Mouse (Mus musculus): ENCODE results near the gene Il31. TPM values are rescaled to one million over a fixed set of nuclear protein-coding genes. Genes with fewer than 3 reads are reported as not detected.
A peak's percentile ranks its signal among the peaks of the same experiment; 100 is the strongest.

Gene Il31
- polyA plus RNA-seq, 1 experiment from 2014 or later = not detected

- Histone ChIP-seq H3K27me3 (ENCODE audit: poor library complexity, severe bottlenecking) (no peaks in the 10 kb centered on the region), H3K4me3 (no peak overlapping the region), H3K4me1 (no peaks in the 10 kb centered on the region), H3K36me3 (replicated peaks) (peaks cover 13% of the 10 kb centered on the region), H3K9me3 (no peaks in the 10 kb centered on the region), H3K27ac (no peak overlapping the region)
- WGBS = 62% methylated on average over 5 of the region's 5 CpGs
- DNase-seq (ENCODE audit: extremely low spot score, low spot score) = no peak
These were observed 27.9 kb downstream of the Il31 start for GRCm38 (mm10) chr5:123461420-123461819.

DNA sequence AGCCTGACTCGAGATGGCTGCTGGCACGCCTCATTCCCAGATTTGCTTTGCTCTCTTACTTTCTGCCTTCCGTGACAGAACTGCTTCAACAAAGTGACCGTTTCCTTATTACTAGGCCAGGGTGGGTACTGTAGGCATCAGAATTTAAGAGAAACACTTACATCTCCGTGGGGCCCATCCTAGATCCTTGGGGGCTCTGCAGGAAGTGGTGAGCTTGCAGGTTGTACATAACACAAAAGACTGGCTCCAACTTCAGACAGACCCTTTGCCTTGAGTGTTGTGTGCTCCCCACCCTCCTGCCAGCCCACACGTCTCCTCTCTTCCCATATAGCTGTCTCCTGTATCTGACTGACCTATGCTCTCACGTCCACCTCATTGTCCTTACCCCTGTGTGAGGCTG, 37.4 kb downstream of the Il31 start:
- WGBS = 93% methylated on average over 7 of the region's 7 CpGs
- DNase-seq (ENCODE audit: extremely low spot score, low spot score) = no peak
- Histone ChIP-seq H3K27ac (no peak overlapping the region), H3K4me3 (no peak overlapping the region), H3K27me3 (ENCODE audit: poor library complexity, severe bottlenecking) (no peaks in the 10 kb centered on the region), H3K9me3 (no peaks in the 10 kb centered on the region), H3K4me1 (no peaks in the 10 kb centered on the region), H3K36me3 (replicated peaks) (peaks cover 94% of the 10 kb centered on the region)

DNA sequence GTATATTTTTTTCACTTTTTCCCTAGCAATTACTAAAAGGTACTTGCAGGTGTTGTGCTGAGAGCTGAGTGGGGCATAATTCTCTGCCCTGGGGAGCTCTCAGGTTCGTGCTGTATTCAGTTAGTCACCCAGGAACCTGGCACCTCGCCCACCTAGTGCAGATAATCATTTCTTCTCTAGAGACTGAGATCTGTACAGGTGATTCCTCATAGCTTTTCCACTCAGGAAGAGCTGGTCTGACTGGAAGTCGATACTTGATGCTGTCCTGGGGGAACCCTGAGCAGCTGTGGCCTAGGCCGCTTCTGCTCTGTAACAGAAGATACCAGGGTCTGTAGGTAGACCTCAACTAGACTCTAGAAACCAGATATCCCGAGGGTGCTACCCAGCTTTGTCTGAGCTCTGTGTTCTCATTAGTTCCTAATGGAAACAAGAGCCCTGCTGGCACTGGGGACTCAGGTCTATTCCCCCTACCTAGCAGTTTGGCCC, 44.4 kb downstream of the Il31 start:
- H3K9me3 ChIP-seq = no peaks in the 10 kb centered on the region
- peaks cover 86% of the 10 kb centered on the region for H3K36me3 ChIP-seq (replicated peaks)
- H3K27me3 ChIP-seq (ENCODE audit: poor library complexity, severe bottlenecking) = no peaks in the 10 kb centered on the region
- H3K4me3 ChIP-seq = no peak overlapping the region
- 92% methylated on average over 5 of the region's 5 CpGs for WGBS
- no peak for DNase-seq (ENCODE audit: extremely low spot score, low spot score)
- no peak overlapping the region for H3K27ac ChIP-seq
- no peaks in the 10 kb centered on the region for H3K4me1 ChIP-seq

DNA sequence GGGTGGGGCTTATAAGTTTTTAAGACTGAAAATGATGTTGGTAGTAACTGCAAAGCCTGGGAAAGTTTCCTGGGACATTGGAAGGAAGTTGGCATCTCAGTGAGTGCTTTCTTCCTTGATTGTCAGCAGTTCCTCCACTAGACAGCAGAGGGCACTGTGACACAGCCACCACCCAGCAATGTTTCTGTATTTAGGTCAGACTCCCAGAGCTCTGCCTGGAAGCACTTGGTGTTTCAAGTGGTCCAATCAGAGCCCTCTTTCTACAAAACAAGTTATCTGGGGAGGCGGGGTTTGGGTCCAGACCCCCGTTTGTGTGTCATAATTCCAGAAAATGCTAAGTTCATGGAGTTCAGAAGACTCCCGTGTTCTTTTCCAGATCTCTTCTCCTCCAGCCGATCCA, 45.2 kb downstream of the Il31 start:
- Histone ChIP-seq H3K9me3 (no peaks in the 10 kb centered on the region), H3K4me1 (no peaks in the 10 kb centered on the region), H3K27me3 (ENCODE audit: poor library complexity, severe bottlenecking) (no peaks in the 10 kb centered on the region), H3K36me3 (replicated peaks) (peaks cover 78% of the 10 kb centered on the region), H3K4me3 (no peak overlapping the region), H3K27ac (no peak overlapping the region)
- WGBS = 50% methylated on average over 4 of the region's 4 CpGs
- DNase-seq (ENCODE audit: extremely low spot score, low spot score) = peak; percentile 70

DNA sequence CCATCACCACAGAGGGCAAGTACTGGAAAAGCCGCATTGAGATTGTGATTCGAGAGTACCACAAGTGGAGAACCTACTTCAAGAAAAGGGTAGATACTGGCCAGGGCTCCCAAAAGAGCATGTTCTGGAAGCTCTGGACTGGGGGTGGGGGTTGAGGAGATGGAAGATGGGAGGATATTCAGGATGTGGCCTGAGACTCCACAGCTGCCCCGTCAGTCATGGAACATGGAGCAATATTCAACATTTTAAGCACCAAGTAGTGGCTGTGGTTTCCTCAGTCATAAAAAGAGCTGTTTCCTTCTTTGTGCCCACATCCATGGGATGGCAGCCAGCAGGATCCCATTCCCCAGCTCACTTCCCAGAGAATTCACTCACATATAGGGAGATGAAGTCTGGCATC, 47.0 kb downstream of the Il31 start:
- no peaks in the 10 kb centered on the region for H3K9me3 ChIP-seq
- no peak overlapping the region for H3K4me3 ChIP-seq
- 90% methylated on average over 3 of the region's 3 CpGs for WGBS
- H3K27ac ChIP-seq = no peak overlapping the region
- H3K27me3 ChIP-seq (ENCODE audit: poor library complexity, severe bottlenecking) = no peaks in the 10 kb centered on the region
- no peaks in the 10 kb centered on the region for H3K4me1 ChIP-seq
- peaks cover 62% of the 10 kb centered on the region for H3K36me3 ChIP-seq (replicated peaks)
- no peak for DNase-seq (ENCODE audit: extremely low spot score, low spot score)

- DNase-seq (ENCODE audit: extremely low spot score, low spot score) = no peak
- Histone ChIP-seq H3K9me3 (no peaks in the 10 kb centered on the region), H3K27me3 (ENCODE audit: poor library complexity, severe bottlenecking) (no peaks in the 10 kb centered on the region), H3K4me3 (no peak overlapping the region), H3K4me1 (peaks cover 10% of the 10 kb centered on the region), H3K36me3 (replicated peaks) (peaks cover 47% of the 10 kb centered on the region), H3K27ac (no peak overlapping the region)
- 74% methylated on average over 4 of the region's 4 CpGs for WGBS
These were observed 48.6 kb downstream of the Il31 start for GRCm38 (mm10) chr5:123440664-123441063.

DNA sequence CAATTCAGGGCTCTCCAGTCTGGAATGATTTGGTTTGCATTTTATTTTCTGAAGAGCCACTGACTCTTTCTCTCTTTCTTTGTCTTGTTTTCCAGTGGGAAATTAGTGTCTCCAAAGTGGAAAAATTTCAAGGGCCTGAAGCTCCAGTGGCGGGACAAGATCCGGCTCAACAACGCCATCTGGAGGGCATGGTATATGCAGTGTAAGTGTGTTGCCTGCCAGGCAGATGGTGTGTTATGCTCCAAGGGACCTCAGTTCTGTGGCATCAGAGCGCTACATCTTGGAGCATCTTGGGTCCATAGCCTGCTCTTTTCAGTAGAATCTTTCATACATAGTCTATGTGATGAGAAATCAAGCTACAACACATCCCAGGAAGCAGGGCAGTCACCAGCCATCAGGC, 49.3 kb downstream of the Il31 start:
- Histone ChIP-seq H3K4me1 (peaks cover 11% of the 10 kb centered on the region), H3K9me3 (no peaks in the 10 kb centered on the region), H3K27me3 (ENCODE audit: poor library complexity, severe bottlenecking) (no peaks in the 10 kb centered on the region), H3K27ac (no peak overlapping the region), H3K36me3 (replicated peaks) (peaks cover 40% of the 10 kb centered on the region), H3K4me3 (no peak overlapping the region)
- 86% methylated on average over 4 of the region's 4 CpGs for WGBS
- DNase-seq (ENCODE audit: extremely low spot score, low spot score) = no peak

DNA sequence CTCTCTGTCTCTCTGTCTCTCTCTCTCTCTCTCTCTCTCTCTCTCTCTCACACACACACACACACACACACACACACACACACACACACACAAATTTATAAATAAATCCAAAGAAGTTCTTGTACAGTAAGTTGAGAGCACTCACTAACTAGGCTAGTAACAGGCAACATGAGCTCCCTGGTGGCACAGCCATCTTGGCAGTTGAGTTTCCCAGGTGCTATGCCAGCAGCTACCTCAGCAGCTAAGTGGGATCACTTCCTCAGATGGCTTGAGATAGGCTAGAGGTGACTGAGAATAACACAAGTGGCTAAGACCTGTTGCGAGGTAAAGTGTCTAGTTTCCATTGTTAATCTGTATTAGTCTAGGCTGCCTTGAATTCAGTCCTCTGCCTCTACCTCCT, 50.0 kb downstream of the Il31 start:
- DNase-seq (ENCODE audit: extremely low spot score, low spot score) = no peak
- H3K9me3 ChIP-seq = no peaks in the 10 kb centered on the region
- H3K4me1 ChIP-seq = peaks cover 11% of the 10 kb centered on the region
- peaks cover 35% of the 10 kb centered on the region for H3K36me3 ChIP-seq (replicated peaks)
- H3K27ac ChIP-seq = no peak overlapping the region
- H3K4me3 ChIP-seq = no peak overlapping the region
- 82% methylated on average over 1 of the region's 1 CpGs for WGBS
- H3K27me3 ChIP-seq (ENCODE audit: poor library complexity, severe bottlenecking) = no peaks in the 10 kb centered on the region

DNA sequence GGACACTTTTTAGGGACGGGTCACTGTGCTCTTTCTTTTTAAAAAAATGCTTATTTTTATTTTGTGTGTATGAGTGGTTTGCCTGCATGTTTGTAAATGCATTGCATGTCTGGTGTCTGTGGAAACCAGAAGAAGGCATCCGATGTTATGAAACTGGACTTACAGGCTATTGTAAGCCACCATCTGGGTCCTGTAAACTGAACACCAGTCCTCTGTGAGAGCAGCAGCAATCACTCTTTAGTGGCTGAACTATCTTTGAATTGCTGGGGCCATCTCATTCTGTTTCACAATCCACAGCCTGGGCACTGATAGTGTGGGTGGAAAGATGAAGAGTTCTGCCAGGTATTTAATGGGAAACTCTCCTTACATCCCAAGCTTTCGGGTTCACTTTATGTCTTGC, 50.9 kb downstream of the Il31 start:
- no peak overlapping the region for H3K4me3 ChIP-seq
- H3K27me3 ChIP-seq (ENCODE audit: poor library complexity, severe bottlenecking) = no peaks in the 10 kb centered on the region
- no peak overlapping the region for H3K27ac ChIP-seq
- H3K36me3 ChIP-seq (replicated peaks) = peaks cover 29% of the 10 kb centered on the region
- H3K9me3 ChIP-seq = no peaks in the 10 kb centered on the region
- peaks cover 11% of the 10 kb centered on the region for H3K4me1 ChIP-seq
- DNase-seq (ENCODE audit: extremely low spot score, low spot score) = no peak
- 88% methylated on average over 3 of the region's 3 CpGs for WGBS

GRCm38 (mm10) chr5:123436780-123437175, 52.5 kb downstream of the Il31 start:
- Histone ChIP-seq H3K36me3 (replicated peaks) (peaks cover 13% of the 10 kb centered on the region), H3K27me3 (ENCODE audit: poor library complexity, severe bottlenecking) (no peaks in the 10 kb centered on the region), H3K4me1 (peaks cover 11% of the 10 kb centered on the region), H3K27ac (no peak overlapping the region), H3K4me3 (no peak overlapping the region), H3K9me3 (no peaks in the 10 kb centered on the region)
- WGBS = 54% methylated on average over 4 of the region's 4 CpGs
- DNase-seq (ENCODE audit: extremely low spot score, low spot score) = no peak

GRCm38 (mm10) chr5:123436071-123436779, 53.1 kb downstream of the Il31 start:
- DNase-seq (ENCODE audit: extremely low spot score, low spot score) = no peak

GRCm38 (mm10) chr5:123432305-123432874, 56.9 kb downstream of the Il31 start:
- Histone ChIP-seq H3K36me3 (replicated peaks) (peaks cover 4% of the 10 kb centered on the region), H3K27ac (no peak overlapping the region), H3K4me3 (no peak overlapping the region), H3K4me1 (peaks cover 11% of the 10 kb centered on the region), H3K27me3 (ENCODE audit: poor library complexity, severe bottlenecking) (no peaks in the 10 kb centered on the region), H3K9me3 (no peaks in the 10 kb centered on the region)
- DNase-seq (ENCODE audit: extremely low spot score, low spot score) = no peak
- WGBS = 92% methylated on average over 3 of the region's 3 CpGs

More at GRCm38 (mm10) chr5:123436071-123436779, 53.1 kb downstream of the Il31 start:
- 68% methylated on average over 8 of the region's 8 CpGs for WGBS
- peaks cover 10% of the 10 kb centered on the region for H3K36me3 ChIP-seq (replicated peaks)
- no peak overlapping the region for H3K4me3 ChIP-seq
- peaks cover 11% of the 10 kb centered on the region for H3K4me1 ChIP-seq
- no peaks in the 10 kb centered on the region for H3K27me3 ChIP-seq (ENCODE audit: poor library complexity, severe bottlenecking)
- H3K27ac ChIP-seq = no peak overlapping the region
- H3K9me3 ChIP-seq = no peaks in the 10 kb centered on the region

DNA sequence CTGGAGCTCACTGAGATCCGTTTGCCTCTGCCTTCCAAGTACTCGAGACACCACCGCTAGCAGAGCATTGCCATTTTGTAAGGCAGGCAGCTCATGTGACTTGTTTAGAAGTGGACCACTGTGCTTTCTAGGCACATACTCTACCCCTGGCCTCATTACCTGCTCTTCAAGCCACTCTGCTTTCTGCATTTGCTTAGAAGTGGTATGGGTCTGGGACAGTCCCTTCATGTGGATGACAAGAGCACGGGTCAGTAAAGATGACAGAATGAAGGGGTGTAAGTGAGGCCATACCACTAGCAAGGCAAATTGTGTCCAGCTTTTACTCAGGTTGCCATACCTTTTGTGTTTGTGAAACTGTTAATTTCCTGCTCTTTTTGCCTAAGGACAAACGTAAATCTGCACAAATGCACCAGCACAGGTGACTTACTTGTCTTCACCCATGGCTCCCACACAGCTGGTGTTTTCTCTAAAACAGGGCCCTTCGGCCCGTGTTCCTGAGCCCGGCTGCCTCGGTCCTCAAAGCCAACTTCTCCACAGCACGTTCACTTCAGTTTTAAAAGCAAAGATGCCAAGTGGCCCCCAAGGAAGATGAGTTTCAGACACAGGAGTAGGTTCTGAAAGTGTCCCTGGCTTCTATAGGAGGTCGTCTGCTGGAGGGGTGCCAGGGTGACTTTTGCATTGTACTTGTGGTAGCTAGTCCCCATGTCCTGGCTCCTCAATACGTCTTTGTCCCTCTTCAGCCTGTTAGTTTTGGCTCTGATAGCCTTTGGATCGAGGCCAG, 57.6 kb downstream of the Il31 start:
- no peak overlapping the region for H3K4me3 ChIP-seq
- DNase-seq (ENCODE audit: extremely low spot score, low spot score) = no peak
- H3K27me3 ChIP-seq (ENCODE audit: poor library complexity, severe bottlenecking) = no peaks in the 10 kb centered on the region
- peaks cover 11% of the 10 kb centered on the region for H3K4me1 ChIP-seq
- H3K36me3 ChIP-seq (replicated peaks) = peaks cover 11% of the 10 kb centered on the region
- peaks cover 5% of the 10 kb centered on the region; the same call in 1 of the 2 replicates for H3K9me3 ChIP-seq
- 90% methylated on average over 13 of the region's 13 CpGs for WGBS
- no peak overlapping the region for H3K27ac ChIP-seq
